Mouse (Mus musculus) neural tube, embryonic 10.5 days (tissue): ENCODE data around the gene Dus2.
A peak's percentile ranks its signal among the peaks of the same experiment; 100 is the strongest.

ENCODE experiments used
- DNase-seq: peaks from one replicate; pipeline ENCODE4 v3.0.0-alpha.2; 2017; ENCODE audit warnings: low spot score; ENCODE audit errors: extremely low spot score

Dus2 gene

GRCm38 (mm10) chr8:106043055-106043454, 51.9 kb downstream of the Dus2 start:
- no peak for DNase-seq

GRCm38 (mm10) chr8:106044151-106044550, 53.0 kb downstream of the Dus2 start:
- DNase-seq: peak; percentile 14

GRCm38 (mm10) chr8:106046872-106047559, 55.9 kb downstream of the Dus2 start:
- no peak for DNase-seq

GRCm38 (mm10) chr8:106047854-106048630, 56.9 kb downstream of the Dus2 start:
- DNase-seq: no peak

- DNase-seq: no peak
These were observed 58.7 kb downstream of the Dus2 start for GRCm38 (mm10) chr8:106049840-106050239.

GRCm38 (mm10) chr8:106051068-106051467, 59.9 kb downstream of the Dus2 start:
- no peak for DNase-seq

- DNase-seq: no peak
These were observed 61.5 kb downstream of the Dus2 start for GRCm38 (mm10) chr8:106052510-106053089.

GRCm38 (mm10) chr8:106054190-106054811, 63.2 kb downstream of the Dus2 start:
- no peak for DNase-seq

- no peak for DNase-seq
These were observed 63.9 kb downstream of the Dus2 start for GRCm38 (mm10) chr8:106055038-106055437.

- no peak for DNase-seq
These were observed 65.4 kb downstream of the Dus2 start for GRCm38 (mm10) chr8:106056455-106056982.

- DNase-seq: peak; percentile 93
These were observed 67.8 kb downstream of the Dus2 start, which contains the start of gene Nfatc3 for GRCm38 (mm10) chr8:106058731-106059612. TSS of gene Nfatc3 (plus strand) at chr8:106058840.

GRCm38 (mm10) chr8:106059613-106060371, 68.7 kb downstream of the Dus2 start:
- DNase-seq: peak; percentile 85

GRCm38 (mm10) chr8:106060521-106060920, 69.4 kb downstream of the Dus2 start:
- no peak for DNase-seq

GRCm38 (mm10) chr8:106061686-106062085, 70.5 kb downstream of the Dus2 start:
- DNase-seq: no peak

- DNase-seq: no peak
These were observed 71.9 kb downstream of the Dus2 start for GRCm38 (mm10) chr8:106063046-106063445.

- no peak for DNase-seq
These were observed 75.6 kb downstream of the Dus2 start for GRCm38 (mm10) chr8:106066721-106067120.

GRCm38 (mm10) chr8:106069565-106069964, 78.4 kb downstream of the Dus2 start:
- DNase-seq: no peak

GRCm38 (mm10) chr8:106072113-106072512, 81.0 kb downstream of the Dus2 start:
- DNase-seq: no peak

GRCm38 (mm10) chr8:106074236-106074635, 83.1 kb downstream of the Dus2 start:
- no peak for DNase-seq

- no peak for DNase-seq
These were observed 83.5 kb downstream of the Dus2 start for GRCm38 (mm10) chr8:106074659-106075058.
